Mouse (Mus musculus): ENCODE data around the gene Gm20917. TPM values are rescaled to one million over a fixed set of nuclear protein-coding genes. Genes with fewer than 3 reads are reported as not detected.
"Not testable (repeated sequence)": the region's sequence is repeated elsewhere in the genome, so short reads cannot be mapped to it uniquely, and the experiment has no call there.

The Gm20917 gene
- polyA plus RNA-seq (2015; fragmentation: Nextera tagmentation; extraction: Ambion mirVana): not detected in 2 replicates

DNA sequence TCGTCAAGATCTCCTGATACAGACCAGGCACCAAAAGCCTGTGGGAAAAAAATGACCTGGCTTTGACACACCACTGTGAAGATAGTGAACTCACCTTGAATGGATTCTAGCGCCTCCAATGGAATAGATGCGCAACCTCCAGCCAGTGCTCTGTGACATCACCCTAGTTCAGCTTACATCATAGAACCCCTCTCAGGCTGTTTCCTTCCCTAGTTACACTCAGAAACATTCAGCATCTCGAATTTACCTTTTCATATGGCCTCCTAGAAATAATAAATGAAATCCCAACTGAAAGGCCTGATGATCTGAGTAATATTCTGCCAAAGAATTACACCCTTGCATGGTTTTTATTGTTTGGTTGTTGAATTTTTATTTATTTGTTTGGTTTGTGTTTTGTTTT is at the start of gene Gm20917:
Gene Gm20917 (minus strand): TSS at position 101 of the 400 bp plus-strand sequence.
- H3K9me3 ChIP-seq (ENCODE audit: low read length); H3K27ac ChIP-seq (ENCODE audit: low read length); H3K36me3 ChIP-seq (ENCODE audit: insufficient read depth, low read length); H3K4me1 ChIP-seq (ENCODE audit: insufficient read depth, low read depth, low read length); H3K4me2 ChIP-seq (replicated peaks; ENCODE audit: low read depth, low read length); H3K4me3 ChIP-seq (ENCODE audit: low read depth, low read length); ATAC-seq; DNase-seq (ENCODE audit: low spot score); H3K9ac ChIP-seq (replicated peaks; ENCODE audit: low read depth); H3K27me3 ChIP-seq (replicated peaks; ENCODE audit: insufficient read depth, low read length): not testable (repeated sequence)
- WGBS: no CpG with 5 or more reads among the region's 4 CpGs

Other genes with a start within 250 kb of the Gm20917 start
- gene Gm20916, start 168.4 kb upstream of the Gm20917 start, polyA plus RNA-seq (2015; fragmentation: Nextera tagmentation; extraction: Ambion mirVana): not detected in 2 replicates